Mouse (Mus musculus): ENCODE data around the gene Serpina3c. TPM values are rescaled to one million over a fixed set of nuclear protein-coding genes. Genes with fewer than 3 reads are reported as not detected.

Gene Serpina3c
- polyA plus RNA-seq, 1 experiment from 2014 or later = not detected

DNA sequence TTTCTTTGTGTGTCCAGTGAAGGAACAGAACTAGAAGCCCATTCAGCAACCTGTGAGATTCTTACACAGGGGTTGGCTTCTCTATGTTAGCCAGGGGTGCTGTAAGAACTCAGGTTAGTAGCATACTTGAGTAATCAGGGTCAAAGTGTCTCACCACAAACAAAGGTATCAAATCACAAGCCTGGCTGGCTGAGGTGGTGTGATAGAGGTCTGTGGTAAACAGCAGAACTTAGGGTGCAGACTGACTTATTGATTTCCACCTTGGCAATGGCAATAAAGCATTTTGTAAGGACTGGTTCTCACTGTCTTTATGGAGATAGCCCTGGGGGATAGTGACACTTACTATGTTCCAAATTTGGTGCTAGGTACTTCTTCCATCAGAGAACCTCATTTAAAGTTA lies 47.8 kb downstream of the Serpina3c start:
- Histone ChIP-seq H3K4me3 (no peak overlapping the region), H3K4me1 (no peaks in the 10 kb centered on the region), H3K4me2 (no peak overlapping the region), H3K9ac (no peak overlapping the region), H3K9me3 (replicated peaks) (no peaks in the 10 kb centered on the region), H3K36me3 (no peaks in the 10 kb centered on the region), H3K27ac (no peak overlapping the region), H3K27me3 (replicated peaks) (no peaks in the 10 kb centered on the region)
- no peak for ATAC-seq

DNA sequence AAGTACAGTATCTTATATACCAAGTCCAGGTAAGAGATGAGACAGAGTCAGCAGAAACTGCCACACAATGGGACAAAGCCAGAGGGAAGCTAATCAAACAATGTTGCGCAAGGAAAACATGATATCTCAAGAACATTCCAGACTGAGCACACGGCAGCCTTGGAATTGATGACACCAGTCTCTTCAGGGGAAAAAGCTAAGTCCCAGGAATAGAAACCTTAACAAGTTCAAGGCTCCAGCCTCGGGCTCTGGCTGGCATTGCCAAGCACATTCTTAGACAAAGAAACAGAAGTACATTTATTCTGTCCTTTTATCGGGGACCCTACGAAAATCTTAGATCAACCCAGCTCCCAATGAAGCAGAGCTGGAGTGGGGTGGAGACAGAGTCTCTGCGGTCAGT lies 52.9 kb downstream of the Serpina3c start, which contains the start of gene Serpina5:
Serpina5 (plus strand) TSS at position 346 of the 400 bp plus-strand sequence.
- H3K27me3 ChIP-seq (replicated peaks) = no peaks in the 10 kb centered on the region
- no peak within 1 kb of the TSS for H3K4me2 ChIP-seq
- WGBS (ENCODE audit: insufficient replicate concordance) = 72% methylated on average over 6 of the region's 6 CpGs
- H3K4me1 ChIP-seq = no peaks in the 10 kb centered on the region
- ATAC-seq = no peak
- no peak within 1 kb of the TSS for H3K9ac ChIP-seq
- H3K27ac ChIP-seq = no peak within 1 kb of the TSS
- 0 out of 2 replicates have a peak, but pooled peaks cover 4% of the 10 kb centered on the region for H3K9me3 ChIP-seq (replicated peaks)
- H3K4me3 ChIP-seq = no peak within 1 kb of the TSS
- H3K36me3 ChIP-seq = no peaks in the 10 kb centered on the region

Other genes starting within 250 kb of the Serpina3c start
- 33.5 and 36.9 TPM in 2 replicates for gene Serpina1c, start 249.0 kb downstream of the Serpina3c start, polyA plus RNA-seq (2016; fragmentation: Nextera tagmentation; extraction: Ambion mirVana)
- 39.1 and 44.7 TPM in 2 replicates for gene Serpina1e, start 194.9 kb downstream of the Serpina3c start, polyA plus RNA-seq (2016; fragmentation: Nextera tagmentation; extraction: Ambion mirVana)
- gene Serpina11, start 163.9 kb downstream of the Serpina3c start, polyA plus RNA-seq (2016; fragmentation: Nextera tagmentation; extraction: Ambion mirVana) = 2.9 and 3.2 TPM in 2 replicates
- gene Serpina9, start 140.1 kb downstream of the Serpina3c start, polyA plus RNA-seq (2016; fragmentation: Nextera tagmentation; extraction: Ambion mirVana) = not detected in 2 replicates
- not detected in 2 replicates for gene Serpina12, start 109.4 kb downstream of the Serpina3c start, polyA plus RNA-seq (2016; fragmentation: Nextera tagmentation; extraction: Ambion mirVana)
- gene Serpina5, start 52.8 kb downstream of the Serpina3c start, polyA plus RNA-seq (2016; fragmentation: Nextera tagmentation; extraction: Ambion mirVana) = not detected in 2 replicates
- gene Serpina3a, start 41.1 kb downstream of the Serpina3c start, polyA plus RNA-seq (2016; fragmentation: Nextera tagmentation; extraction: Ambion mirVana) = not detected in 2 replicates
- gene Serpina3b, start 25.9 kb downstream of the Serpina3c start, polyA plus RNA-seq (2016; fragmentation: Nextera tagmentation; extraction: Ambion mirVana) = 0.10 TPM in 1 of 2 replicates, not detected in the other
- 0.06 and 0.20 TPM in 2 replicates for gene Serpina3f, start 60.7 kb upstream of the Serpina3c start, polyA plus RNA-seq (2016; fragmentation: Nextera tagmentation; extraction: Ambion mirVana)
- gene Serpina3g, start 82.4 kb upstream of the Serpina3c start, polyA plus RNA-seq (2016; fragmentation: Nextera tagmentation; extraction: Ambion mirVana) = 1.3 and 1.9 TPM in 2 replicates
- 0.10 and 0.15 TPM in 2 replicates for gene Serpina3i, start 109.3 kb upstream of the Serpina3c start, polyA plus RNA-seq (2016; fragmentation: Nextera tagmentation; extraction: Ambion mirVana)
- gene Serpina3j, start 160.7 kb upstream of the Serpina3c start, polyA plus RNA-seq (2016; fragmentation: Nextera tagmentation; extraction: Ambion mirVana) = not detected in 2 replicates
- not detected in 2 replicates for gene Serpina3k, start 184.6 kb upstream of the Serpina3c start, polyA plus RNA-seq (2016; fragmentation: Nextera tagmentation; extraction: Ambion mirVana)
- gene Serpina3m, start 184.6 kb upstream of the Serpina3c start, polyA plus RNA-seq (2016; fragmentation: Nextera tagmentation; extraction: Ambion mirVana) = 0.10 TPM in 1 of 2 replicates, not detected in the other